Mouse (Mus musculus): Measurements from ENCODE around the gene Fgd3. TPM values are rescaled to one million over a fixed set of nuclear protein-coding genes. Genes with fewer than 3 reads are reported as not detected.
A peak's percentile ranks its signal among the peaks of the same experiment; 100 is the strongest.

Fgd3 gene
- total and polyA plus RNA-seq, 3 experiments = 8.7 to 16.1 (median 14.5) TPM

DNA sequence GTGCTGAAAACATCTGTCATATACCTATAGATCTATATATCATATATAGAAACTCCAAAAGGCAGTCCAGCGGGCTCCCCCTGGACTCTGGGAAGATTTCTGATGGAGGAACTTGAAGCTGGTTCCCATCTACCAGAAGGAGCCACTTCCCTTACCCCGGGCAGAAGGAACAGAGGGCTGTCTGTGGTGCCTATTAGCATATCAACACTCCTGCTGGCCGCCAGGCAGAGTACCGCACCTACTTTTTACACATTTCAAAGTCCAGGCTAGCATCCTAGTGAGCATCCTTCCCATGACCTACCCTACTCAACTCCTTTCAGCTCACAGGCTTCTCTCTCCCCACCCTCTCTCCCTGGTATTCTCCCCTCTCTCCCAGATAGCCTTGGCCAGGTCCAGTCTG lies 94.5 kb downstream of the Fgd3 start:
- H3K9ac ChIP-seq (ENCODE audit: insufficient read depth, low read depth) = no peak overlapping the region
- H3K36me3 ChIP-seq (replicated peaks in 1 of 2; ENCODE audit: control insufficient read depth in 1 of 2, insufficient read depth in 1 of 2, low read length in 1 of 2) = no peaks in the 10 kb centered on the region
- no peak for DNase-seq (ENCODE audit: extremely low read depth)
- no peak overlapping the region for H3K4me3 ChIP-seq (replicated peaks in 1 of 3; ENCODE audit: low read depth in 2 of 3, low read length in 2 of 3, poor library complexity in 1 of 3)
- in situ Hi-C loops (cut with MboI; ENCODE audit: low pct_ligation_motif_present, low pct_unique_long_range_greater_than_20kb, low sequenced_read_pairs) (no loop called here), dilution Hi-C loops (cut with MboI; ENCODE audit: extremely low pct_ligation_motif_present, extremely low pct_unique_long_range_greater_than_20kb, low sequenced_read_pairs) (no loop called here)
- H3K4me2 ChIP-seq (ENCODE audit: insufficient read depth, low read depth, poor library complexity, severe bottlenecking) = no peak overlapping the region
- TF ChIP-seq MAFK (IDR thresholded peaks at IDR 0.05; ENCODE audit: insufficient replicate concordance, low read length) (no peak), ZNF384 (IDR thresholded peaks at IDR 0.05; ENCODE audit: low read depth, low read length) (no peak), SMC3 (IDR thresholded peaks at IDR 0.05; ENCODE audit: low read depth, low read length) (no peak), USF1 (IDR thresholded peaks at IDR 0.05; ENCODE audit: low read depth, low read length) (no peak), MEF2A (IDR thresholded peaks at IDR 0.05; ENCODE audit: borderline replicate concordance, low read depth, low read length) (no peak), MXI1 (IDR thresholded peaks at IDR 0.05; ENCODE audit: low read depth, low read length) (no peak), KAT2A (IDR thresholded peaks at IDR 0.05; ENCODE audit: insufficient replicate concordance, low read length) (no peak), USF2 (conservative IDR thresholded peaks at IDR 0.05; ENCODE audit: low read depth, low read length) (no peak), MAX (IDR thresholded peaks at IDR 0.05; ENCODE audit: low read length) (no peak), POLR2A (IDR thresholded peaks at IDR 0.05; ENCODE audit: low read depth, low read length) (no peak), PAX5 (IDR thresholded peaks at IDR 0.05; ENCODE audit: low read length) (no peak), ZKSCAN1 (IDR thresholded peaks at IDR 0.05; ENCODE audit: borderline replicate concordance, low read depth, low read length) (no peak), POLR2AphosphoS2 (IDR thresholded peaks at IDR 0.05; ENCODE audit: low read depth, low read length) (no peak), JUN (IDR thresholded peaks at IDR 0.05; ENCODE audit: insufficient read depth, low read depth, low read length) (no peak), RCOR1 (conservative IDR thresholded peaks at IDR 0.05; ENCODE audit: low read depth, low read length) (no peak), SIN3A (IDR thresholded peaks at IDR 0.05; ENCODE audit: low read length) (no peak), CHD1 (IDR thresholded peaks at IDR 0.05; ENCODE audit: low read depth, low read length) (no peak), UBTF (IDR thresholded peaks at IDR 0.05; ENCODE audit: low read depth, low read length) (no peak), NRF1 (IDR thresholded peaks at IDR 0.05; ENCODE audit: low read depth, low read length) (no peak)
- H3K79me2 ChIP-seq (replicated peaks; ENCODE audit: control insufficient read depth, extremely low read depth, insufficient read depth, poor library complexity, severe bottlenecking) = no peaks in the 10 kb centered on the region
- peaks cover 8 to 35% of the 10 kb centered on the region in 2 experiments for H3K4me1 ChIP-seq (ENCODE audit: control insufficient read depth in 1 of 2, insufficient read depth in 2 of 2)
- no peak overlapping the region for H3K27ac ChIP-seq (ENCODE audit: insufficient read depth, low read depth)
- peaks cover 5% of the 10 kb centered on the region for H3K9me3 ChIP-seq (replicated peaks; ENCODE audit: low read length)
- no peaks in the 10 kb centered on the region for H3K27me3 ChIP-seq (replicated peaks)

DNA sequence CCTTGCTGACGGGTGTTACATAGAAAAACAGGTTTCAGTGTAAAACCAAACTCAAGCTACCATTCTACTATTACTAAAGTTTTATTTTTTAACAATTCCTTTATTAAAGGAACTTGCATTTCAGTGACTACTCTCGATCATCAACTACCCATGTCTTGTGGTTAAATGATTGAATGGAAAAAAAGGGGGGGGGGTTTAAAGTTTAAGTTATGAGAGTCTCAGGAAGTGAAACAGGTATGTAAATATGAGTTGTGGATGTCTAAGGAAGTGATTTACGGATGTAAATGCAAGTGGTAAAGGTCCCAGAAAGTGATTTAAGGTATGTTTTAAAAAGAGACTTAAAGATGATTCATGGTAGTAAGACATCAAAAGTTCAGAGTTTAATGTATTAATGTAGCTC lies 95.0 kb downstream of the Fgd3 start:
- Histone ChIP-seq H3K27me3 (replicated peaks) (no peaks in the 10 kb centered on the region), H3K79me2 (replicated peaks; ENCODE audit: control insufficient read depth, extremely low read depth, insufficient read depth, poor library complexity, severe bottlenecking) (no peaks in the 10 kb centered on the region), H3K4me2 (ENCODE audit: insufficient read depth, low read depth, poor library complexity, severe bottlenecking) (no peak overlapping the region), H3K4me3 (replicated peaks in 1 of 3; ENCODE audit: low read depth in 2 of 3, low read length in 2 of 3, poor library complexity in 1 of 3) (no peak overlapping the region), H3K9me3 (replicated peaks; ENCODE audit: low read length) (peaks cover 5% of the 10 kb centered on the region), H3K36me3 (replicated peaks in 1 of 2; ENCODE audit: control insufficient read depth in 1 of 2, insufficient read depth in 1 of 2, low read length in 1 of 2) (no peaks in the 10 kb centered on the region), H3K4me1 (ENCODE audit: control insufficient read depth in 1 of 2, insufficient read depth in 2 of 2) (peaks cover 8 to 31% of the 10 kb centered on the region in 2 experiments), H3K9ac (ENCODE audit: insufficient read depth, low read depth) (no peak overlapping the region), H3K27ac (ENCODE audit: insufficient read depth, low read depth) (no peak overlapping the region)
- in situ Hi-C loops (cut with MboI; ENCODE audit: low pct_ligation_motif_present, low pct_unique_long_range_greater_than_20kb, low sequenced_read_pairs) (no loop called here), dilution Hi-C loops (cut with MboI; ENCODE audit: extremely low pct_ligation_motif_present, extremely low pct_unique_long_range_greater_than_20kb, low sequenced_read_pairs) (no loop called here)
- peak; percentile 65 for DNase-seq (ENCODE audit: extremely low read depth)
- 0 out of 2 replicates have a peak, but pooled peaks have one; percentile 12 for TF ChIP-seq MYC (IDR thresholded peaks at IDR 0.05; ENCODE audit: low read depth, low read length)
- TF ChIP-seq CHD1 (IDR thresholded peaks at IDR 0.05; ENCODE audit: low read depth, low read length) = no peak
- no peak for TF ChIP-seq MEF2A (IDR thresholded peaks at IDR 0.05; ENCODE audit: borderline replicate concordance, low read depth, low read length)
- no peak for TF ChIP-seq SMC3 (IDR thresholded peaks at IDR 0.05; ENCODE audit: low read depth, low read length)
- TF ChIP-seq MXI1 (IDR thresholded peaks at IDR 0.05; ENCODE audit: low read depth, low read length) = no peak
- TF ChIP-seq TBP (conservative IDR thresholded peaks at IDR 0.05; ENCODE audit: low read depth, low read length) = no peak
- no peak for TF ChIP-seq E2F4 (IDR thresholded peaks at IDR 0.05; ENCODE audit: insufficient replicate concordance, low read depth, low read length)
- peak; percentile 48; the same call in 1 of the 2 replicates for TF ChIP-seq JUND (conservative IDR thresholded peaks at IDR 0.05; ENCODE audit: low read depth, low read length)
- no peak for TF ChIP-seq GABPA (IDR thresholded peaks at IDR 0.05; ENCODE audit: insufficient replicate concordance, low read depth, low read length)
- peak; percentile 52 for TF ChIP-seq ELF1 (IDR thresholded peaks at IDR 0.05; ENCODE audit: low read depth, low read length)
- TF ChIP-seq CHD2 (IDR thresholded peaks at IDR 0.05; ENCODE audit: low read length) = 0 out of 2 replicates have a peak, but pooled peaks have one; percentile 23
- TF ChIP-seq TCF12 (IDR thresholded peaks at IDR 0.05; ENCODE audit: low read depth, low read length) = no peak
- no peak for TF ChIP-seq UBTF (IDR thresholded peaks at IDR 0.05; ENCODE audit: low read depth, low read length)
- TF ChIP-seq USF1 (IDR thresholded peaks at IDR 0.05; ENCODE audit: low read depth, low read length) = no peak
- no peak for TF ChIP-seq USF2 (conservative IDR thresholded peaks at IDR 0.05; ENCODE audit: low read depth, low read length)
- TF ChIP-seq EP300 (IDR thresholded peaks at IDR 0.05; ENCODE audit: low read length) = peak; percentile 86
- TF ChIP-seq MAX (IDR thresholded peaks at IDR 0.05; ENCODE audit: low read length) = no peak
- peak; percentile 83 for TF ChIP-seq IRF4 (IDR thresholded peaks at IDR 0.05; ENCODE audit: low read depth, low read length)
- peak; percentile 43 for TF ChIP-seq HCFC1 (IDR thresholded peaks at IDR 0.05; ENCODE audit: low read depth, low read length)
- TF ChIP-seq NRF1 (IDR thresholded peaks at IDR 0.05; ENCODE audit: low read depth, low read length) = no peak
- no peak for TF ChIP-seq ZMIZ1 (IDR thresholded peaks at IDR 0.05; ENCODE audit: low read depth, low read length)
- TF ChIP-seq ZKSCAN1 (IDR thresholded peaks at IDR 0.05; ENCODE audit: borderline replicate concordance, low read depth, low read length) = no peak
- TF ChIP-seq RAD21 (IDR thresholded peaks at IDR 0.05; ENCODE audit: low read depth, low read length) = no peak
- TF ChIP-seq POLR2A (IDR thresholded peaks at IDR 0.05; ENCODE audit: low read depth, low read length) = no peak
